Comparison of ENCODE assay signal across 7 mouse cellular contexts in the genomic region with DNA sequence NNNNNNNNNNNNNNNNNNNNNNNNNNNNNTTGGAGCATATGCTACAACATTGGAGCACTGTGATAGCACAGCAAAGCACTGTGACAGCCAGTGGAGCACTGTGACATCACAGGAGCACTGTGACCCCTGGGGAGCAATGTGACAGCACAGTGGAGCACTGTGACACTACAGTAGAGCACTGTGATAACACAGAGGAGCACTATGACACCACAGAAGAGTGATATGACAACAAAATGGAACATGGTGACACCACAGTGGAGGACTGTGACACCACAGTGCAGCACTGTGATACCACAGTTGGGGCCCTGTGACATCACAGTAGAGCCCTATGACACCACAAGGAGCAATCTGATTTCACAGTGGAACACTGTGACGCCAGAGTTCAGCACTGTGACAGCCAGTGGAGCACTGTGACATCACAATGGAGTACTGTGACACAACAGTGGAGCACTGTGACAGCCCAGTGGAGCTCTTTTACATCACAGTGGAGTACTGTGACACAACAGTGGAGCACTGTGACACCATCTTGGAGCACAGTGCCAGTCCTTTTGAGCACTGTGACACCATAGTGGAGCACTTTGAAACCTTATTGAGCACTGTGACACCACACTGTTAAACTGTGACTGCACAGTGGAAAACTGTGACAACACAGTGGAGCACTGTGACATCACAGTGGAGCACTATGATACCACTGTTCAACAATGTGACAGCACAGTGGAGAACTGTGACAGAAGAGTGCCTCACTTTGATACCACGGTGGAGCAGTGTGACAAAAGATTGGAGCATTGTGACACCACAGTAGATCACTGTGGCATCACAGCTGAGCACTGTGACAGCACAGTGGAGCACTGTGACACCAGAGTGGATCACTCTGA.
A peak's percentile ranks its signal among the peaks of the same experiment; 100 is the strongest.
DNase-seq lines count a peak whose midpoint lies in the region; ATAC-seq and TF ChIP-seq lines count a peak whose summit lies in the region.

No protein-coding gene starts in this region.

- peak; percentile 59 for ATAC-seq in midbrain, embryonic 11.5 days (ENCODE audit: low FRiP score)
- peak; percentile 11; the same call in 1 of the 2 replicates for ATAC-seq in forebrain, postnatal 0 days
- ATAC-seq in intestine, embryonic 16.5 days, result peak; percentile 66
- peak; percentile 58 for ATAC-seq in midbrain, postnatal 0 days (ENCODE audit: low FRiP score)

- no peak overlapping the region for H3K4me3 ChIP-seq in midbrain, embryonic 11.5 days (ENCODE audit: low read depth, low read length)
- no peak overlapping the region for H3K4me3 ChIP-seq in midbrain, embryonic 10.5 days
- H3K4me3 ChIP-seq in forebrain, postnatal 0 days (ENCODE audit: low read depth, low read length), result no peak overlapping the region
- H3K4me3 ChIP-seq in intestine, embryonic 16.5 days (ENCODE audit: low read length), result no peak overlapping the region
- H3K4me3 ChIP-seq in midbrain, postnatal 0 days (ENCODE audit: low read depth, low read length), result no peak overlapping the region

- no peak overlapping the region for H3K4me2 ChIP-seq in midbrain, embryonic 11.5 days
- no peak overlapping the region for H3K4me2 ChIP-seq in forebrain, postnatal 0 days (ENCODE audit: low read depth)
- H3K4me2 ChIP-seq in intestine, embryonic 16.5 days (ENCODE audit: low read depth, low read length), result no peak overlapping the region
- no peak overlapping the region for H3K4me2 ChIP-seq in midbrain, postnatal 0 days (ENCODE audit: low read depth, low read length, poor library complexity, severe bottlenecking)

- no peak for TF ChIP-seq CTCF in forebrain, postnatal 0 days (IDR thresholded peaks at IDR 0.05; ENCODE audit: low read depth)
- no peak for TF ChIP-seq CTCF in midbrain, postnatal 0 days (IDR thresholded peaks at IDR 0.05)

- 58% methylated on average over 2 of the region's 2 CpGs for WGBS in midbrain, embryonic 11.5 days
- 47% methylated on average over 2 of the region's 2 CpGs for WGBS in midbrain, embryonic 10.5 days
- 54% methylated on average over 2 of the region's 2 CpGs for WGBS in forebrain, postnatal 0 days
- 56% methylated on average over 2 of the region's 2 CpGs for WGBS in intestine, embryonic 16.5 days
- 54% methylated on average over 2 of the region's 2 CpGs for WGBS in midbrain, postnatal 0 days

- H3K9me3 ChIP-seq in midbrain, embryonic 11.5 days (ENCODE audit: control insufficient read depth, low read length), result peaks cover 54% of the 10 kb centered on the region
- peaks cover 55% of the 10 kb centered on the region for H3K9me3 ChIP-seq in midbrain, embryonic 10.5 days (replicated peaks)
- H3K9me3 ChIP-seq in forebrain, postnatal 0 days (ENCODE audit: low read length), result peaks cover 54% of the 10 kb centered on the region
- peaks cover 42% of the 10 kb centered on the region for H3K9me3 ChIP-seq in intestine, embryonic 16.5 days (ENCODE audit: control insufficient read depth, low read length)
- peaks cover 54% of the 10 kb centered on the region for H3K9me3 ChIP-seq in midbrain, postnatal 0 days (ENCODE audit: low read length)

- DNase-seq in midbrain, embryonic 11.5 days (ENCODE audit: low spot score, missing footprints), result peak; percentile 68
- DNase-seq in midbrain, embryonic 10.5 days (ENCODE audit: low spot score), result no peak
- no peak for DNase-seq in forebrain, postnatal 0 days
- no peak for DNase-seq in midbrain, postnatal 0 days (ENCODE audit: low spot score)
- no peak for DNase-seq in layer of hippocampus, adult 8-10 months (ENCODE audit: low spot score in 2 of 2)
- no peak for DNase-seq in layer of hippocampus, adult 11-12 months (ENCODE audit: low spot score)

- no peak overlapping the region for H3K9ac ChIP-seq in midbrain, embryonic 11.5 days (ENCODE audit: low read length)
- H3K9ac ChIP-seq in forebrain, postnatal 0 days, result no peak overlapping the region
- no peak overlapping the region for H3K9ac ChIP-seq in intestine, embryonic 16.5 days (ENCODE audit: low read depth, low read length)
- no peak overlapping the region for H3K9ac ChIP-seq in midbrain, postnatal 0 days (replicated peaks; ENCODE audit: low read length, poor library complexity, severe bottlenecking)

- no peaks in the 10 kb centered on the region for H3K4me1 ChIP-seq in midbrain, embryonic 11.5 days (ENCODE audit: control insufficient read depth, insufficient read depth, low read length)
- no peaks in the 10 kb centered on the region for H3K4me1 ChIP-seq in midbrain, embryonic 10.5 days
- no peaks in the 10 kb centered on the region for H3K4me1 ChIP-seq in forebrain, postnatal 0 days (ENCODE audit: insufficient read depth)
- no peaks in the 10 kb centered on the region for H3K4me1 ChIP-seq in intestine, embryonic 16.5 days (ENCODE audit: control insufficient read depth, insufficient read depth, low read length)
- no peaks in the 10 kb centered on the region for H3K4me1 ChIP-seq in midbrain, postnatal 0 days (ENCODE audit: insufficient read depth, low read length)

- no peaks in the 10 kb centered on the region for H3K27me3 ChIP-seq in midbrain, embryonic 11.5 days (ENCODE audit: control insufficient read depth, insufficient read depth, low read length)
- H3K27me3 ChIP-seq in midbrain, embryonic 10.5 days (ENCODE audit: low read depth, poor library complexity, severe bottlenecking), result no peaks in the 10 kb centered on the region
- H3K27me3 ChIP-seq in forebrain, postnatal 0 days (ENCODE audit: insufficient read depth, low read length), result no peaks in the 10 kb centered on the region
- H3K27me3 ChIP-seq in intestine, embryonic 16.5 days (replicated peaks; ENCODE audit: control insufficient read depth, insufficient read depth, low read length), result no peaks in the 10 kb centered on the region
- no peaks in the 10 kb centered on the region for H3K27me3 ChIP-seq in midbrain, postnatal 0 days (ENCODE audit: insufficient read depth, low read length)

- no peak overlapping the region for H3K27ac ChIP-seq in midbrain, embryonic 11.5 days (ENCODE audit: low read depth, low read length)
- H3K27ac ChIP-seq in midbrain, embryonic 10.5 days (replicated peaks), result no peak overlapping the region
- no peak overlapping the region for H3K27ac ChIP-seq in forebrain, postnatal 0 days (ENCODE audit: low read depth, low read length)
- no peak overlapping the region for H3K27ac ChIP-seq in intestine, embryonic 16.5 days (ENCODE audit: low read length)
- no peak overlapping the region for H3K27ac ChIP-seq in midbrain, postnatal 0 days (ENCODE audit: low read depth, low read length)

- H3K36me3 ChIP-seq in midbrain, embryonic 11.5 days (ENCODE audit: control insufficient read depth, insufficient read depth, low read length), result no peaks in the 10 kb centered on the region
- H3K36me3 ChIP-seq in midbrain, embryonic 10.5 days, result no peaks in the 10 kb centered on the region
- H3K36me3 ChIP-seq in forebrain, postnatal 0 days (ENCODE audit: insufficient read depth), result no peaks in the 10 kb centered on the region
- H3K36me3 ChIP-seq in intestine, embryonic 16.5 days (ENCODE audit: control insufficient read depth, insufficient read depth, low read length), result no peaks in the 10 kb centered on the region
- no peaks in the 10 kb centered on the region for H3K36me3 ChIP-seq in midbrain, postnatal 0 days (ENCODE audit: insufficient read depth, low read length)

Comparison
In these comparisons a context has a peak if more than half of its experiments do, and no peak if none do; other contexts are left out.
1. ATAC-seq: peak in every context shown above with its lines; median percentile 66 in intestine, embryonic 16.5 days; 59 in midbrain, embryonic 11.5 days; 58 in midbrain, postnatal 0 days; 11 in forebrain, postnatal 0 days.